Mouse (Mus musculus): ENCODE results near the gene Wdr91. TPM values are rescaled to one million over a fixed set of nuclear protein-coding genes. Genes with fewer than 3 reads are reported as not detected.

Gene Wdr91
- 10 to 100 TPM; 30.1 to 32.6 TPM for total RNA-seq (2021)

DNA sequence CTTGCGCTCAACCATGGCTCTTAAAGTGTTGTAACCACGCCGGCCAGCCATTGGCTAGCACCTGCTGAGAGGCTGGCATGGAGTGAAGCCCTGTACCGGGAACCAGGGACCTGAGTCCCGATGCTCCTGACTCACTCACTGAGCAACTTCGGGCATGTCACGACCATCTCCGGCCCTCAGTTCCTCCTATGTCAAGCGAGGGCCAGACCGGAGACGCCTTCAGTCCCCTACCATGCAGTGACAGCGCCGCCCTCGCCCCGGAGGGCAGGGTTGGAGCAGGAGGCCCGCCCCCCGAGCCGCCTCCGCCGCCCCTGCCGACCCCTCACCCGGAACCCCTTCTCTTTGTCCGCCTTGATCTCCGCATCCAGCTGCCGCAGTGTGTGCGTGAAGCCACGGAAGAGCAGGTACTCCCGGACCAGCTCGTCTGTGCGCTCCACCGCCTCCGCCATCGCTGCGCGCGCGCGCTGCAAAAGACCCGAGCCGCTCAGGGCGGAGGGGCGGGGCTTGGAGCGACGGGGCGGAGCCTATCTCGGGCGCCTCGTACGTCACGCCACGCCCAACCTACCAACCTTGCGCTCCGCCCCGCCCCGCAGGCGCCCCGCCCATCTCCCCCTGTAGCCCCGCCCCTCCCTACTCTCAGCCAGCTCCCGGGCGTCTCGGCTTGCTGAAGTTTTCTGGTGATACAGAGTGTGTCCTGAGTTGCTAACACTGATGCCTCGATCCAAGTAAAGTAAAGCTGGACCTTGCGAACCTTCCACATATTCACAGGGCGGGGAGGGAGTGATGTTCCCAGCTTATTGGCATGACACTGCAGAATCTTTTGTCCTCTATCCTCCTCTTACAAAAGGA is at the start of gene Wdr91:
Wdr91 (minus strand) TSS at position 506 of the 849 bp plus-strand sequence.
- intact Hi-C loops (cut with DNase I) = no loop called here
- DNase-seq (ENCODE audit: extremely low spot score in 1 of 2, low spot score in 2 of 2) = peak; percentile 88 to 94

DNA sequence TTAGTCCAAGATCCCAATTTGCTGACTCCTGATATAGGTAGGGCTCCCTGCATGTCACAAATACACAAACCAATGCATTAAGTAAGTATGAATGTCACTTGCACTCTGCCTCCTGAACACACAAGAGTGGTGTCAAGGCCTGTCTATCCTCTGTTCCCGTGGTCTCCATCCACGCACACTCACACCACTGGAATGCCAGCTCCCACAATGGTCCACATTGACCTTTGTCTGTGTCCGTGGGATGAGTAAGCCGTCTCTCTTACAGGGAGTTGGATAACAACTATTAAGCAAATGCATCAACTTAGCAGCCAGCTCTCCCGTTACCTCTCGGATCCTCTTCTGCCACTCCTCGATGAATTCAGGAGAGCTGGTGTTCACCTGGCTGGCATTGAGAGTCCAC is 48.5 kb upstream of the Wdr91 start:
- DNase-seq (ENCODE audit: extremely low spot score in 1 of 2, low spot score in 2 of 2) = no peak
- intact Hi-C loops (cut with DNase I) = no loop called here

DNA sequence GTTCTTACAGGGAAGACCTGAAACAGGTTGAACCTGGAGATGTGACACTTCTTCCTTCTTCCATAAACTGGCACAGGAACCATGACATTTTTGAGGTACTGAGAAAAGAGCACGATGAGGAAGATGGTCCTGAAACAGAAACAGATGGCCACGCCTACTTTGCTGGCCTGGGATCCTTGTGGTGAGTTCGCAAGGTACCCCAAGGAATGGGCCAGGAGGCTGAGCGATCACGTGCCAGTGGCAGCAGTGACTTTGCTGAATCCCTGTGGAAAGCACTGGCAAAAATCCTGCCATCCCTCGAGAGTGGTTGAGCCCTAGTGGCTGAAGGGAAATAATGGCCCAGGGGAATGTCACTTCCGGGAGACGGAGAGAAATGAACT is 45.2 kb upstream of the Wdr91 start:
- intact Hi-C loops (cut with DNase I) = no loop called here
- no peak for DNase-seq (ENCODE audit: extremely low spot score in 1 of 2, low spot score in 2 of 2)

DNA sequence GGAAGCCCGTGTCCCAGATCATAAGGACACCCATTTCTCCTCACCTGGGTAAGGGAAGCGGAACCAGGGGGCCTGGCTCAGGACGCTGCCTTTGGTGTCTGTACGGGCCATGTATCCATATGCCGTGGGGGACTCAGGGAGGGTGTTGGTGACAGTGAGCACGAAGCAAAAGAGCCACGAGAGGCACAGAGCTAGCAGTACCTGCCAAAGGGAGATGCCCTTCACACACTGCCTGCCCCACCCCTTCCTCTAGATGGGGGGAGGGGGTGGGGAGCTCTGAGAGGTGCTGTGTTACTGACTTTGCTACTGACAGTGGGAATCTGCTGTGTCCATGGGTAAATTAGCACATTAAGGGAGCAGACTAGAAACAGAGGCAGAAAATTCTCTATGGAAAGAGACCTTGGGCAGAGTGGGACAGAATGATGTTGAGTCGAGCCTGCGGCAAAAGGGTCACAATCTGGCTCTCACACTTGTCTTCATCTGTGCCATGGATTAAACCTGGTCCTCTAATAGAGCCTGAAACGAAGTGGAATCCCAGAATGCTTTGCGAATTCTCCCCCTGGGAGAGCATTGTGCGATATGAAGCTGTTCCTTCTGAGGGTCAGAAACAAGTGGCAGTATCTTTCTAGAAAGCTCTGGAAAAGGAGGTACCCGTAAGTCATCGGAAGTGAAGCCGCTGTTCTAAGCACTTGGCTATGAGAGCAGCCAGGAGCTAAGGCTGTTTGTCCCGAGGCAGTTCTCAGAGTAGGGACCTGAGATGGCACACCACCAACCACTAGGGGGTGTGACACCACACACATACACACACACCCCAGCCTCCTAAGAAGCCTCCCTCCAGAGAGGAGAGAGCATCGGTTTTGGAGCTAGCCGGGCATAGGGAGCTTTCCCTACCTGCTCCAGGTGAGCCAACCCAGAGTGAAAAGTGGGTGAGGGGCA is 44.5 kb upstream of the Wdr91 start:
- intact Hi-C loops (cut with DNase I) = no loop called here
- no peak for DNase-seq (ENCODE audit: extremely low spot score in 1 of 2, low spot score in 2 of 2)

DNA sequence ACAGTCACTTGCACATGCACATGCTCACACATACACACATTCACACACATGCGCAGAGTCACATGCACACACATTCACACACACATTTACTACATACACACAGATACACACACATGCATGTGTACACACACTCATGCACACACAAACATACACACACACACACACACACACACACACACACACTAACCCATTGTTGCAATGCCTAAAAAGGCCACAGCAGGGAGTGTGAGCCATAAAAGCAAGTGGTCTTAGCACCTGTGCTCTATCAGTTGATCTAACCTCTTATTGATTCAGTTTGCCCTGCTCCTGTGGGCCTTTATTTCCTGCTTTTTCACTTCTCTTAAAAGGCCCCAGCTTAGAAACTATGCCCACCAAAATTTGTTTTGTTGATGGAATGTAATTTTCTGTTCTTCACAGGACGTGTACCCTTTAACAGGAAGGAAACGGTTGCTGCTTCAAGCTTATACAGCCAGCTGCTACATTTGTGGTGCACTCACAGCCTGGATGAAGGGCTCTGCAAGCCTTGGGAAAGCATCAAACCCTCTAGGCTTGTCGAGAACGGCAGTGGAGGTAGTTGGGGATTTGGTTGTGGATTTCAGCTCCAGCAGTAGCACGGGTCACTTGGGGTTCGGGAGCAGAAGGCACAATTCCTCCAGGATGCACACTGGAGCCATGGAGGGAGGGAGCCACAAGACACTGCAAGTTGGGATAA is 41.4 kb upstream of the Wdr91 start:
- no peak for DNase-seq (ENCODE audit: extremely low spot score in 1 of 2, low spot score in 2 of 2)
- intact Hi-C loops (cut with DNase I) = no loop called here

DNA sequence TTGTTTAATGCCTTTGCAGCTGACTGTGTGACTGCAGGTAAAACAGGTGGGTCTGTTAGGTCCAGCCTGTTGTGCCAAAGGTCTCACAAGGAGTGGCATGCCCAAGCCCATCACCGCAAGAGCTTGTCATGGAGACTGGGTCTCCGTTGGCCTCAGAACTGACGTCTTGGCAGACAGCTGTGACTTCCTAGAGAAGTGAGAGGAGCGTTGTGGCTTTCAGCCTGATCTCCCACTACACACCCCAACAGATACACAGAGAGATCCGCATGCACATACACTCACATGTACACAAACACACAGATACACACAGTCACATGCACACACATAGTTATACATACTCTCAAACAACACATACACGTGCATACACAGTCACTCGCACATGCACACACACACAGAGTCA is 40.8 kb upstream of the Wdr91 start:
- intact Hi-C loops (cut with DNase I) = no loop called here
- no peak for DNase-seq (ENCODE audit: extremely low spot score in 1 of 2, low spot score in 2 of 2)

DNA sequence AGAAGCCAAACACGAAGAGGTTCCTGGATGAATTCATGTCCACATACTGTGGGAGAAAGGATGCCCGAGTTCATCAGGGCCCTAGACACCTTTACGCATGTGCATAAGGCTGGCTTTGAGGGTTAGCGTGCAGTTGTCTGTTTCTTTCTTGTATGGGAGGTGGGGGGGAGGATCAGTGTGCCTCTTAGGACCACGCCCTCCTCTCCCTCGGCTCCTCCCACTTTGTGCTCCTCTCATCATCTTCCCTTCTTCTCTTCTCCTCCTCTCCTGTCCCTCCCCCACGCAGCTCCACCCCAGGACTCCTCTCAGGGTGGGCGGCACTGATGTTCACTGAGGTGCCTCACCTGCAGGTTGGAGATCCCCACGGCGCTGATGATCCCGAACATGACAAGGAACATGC is 37.8 kb upstream of the Wdr91 start:
- intact Hi-C loops (cut with DNase I) = no loop called here
- DNase-seq (ENCODE audit: extremely low spot score in 1 of 2, low spot score in 2 of 2) = peak in 1 of 2 experiments; percentile 50

DNA sequence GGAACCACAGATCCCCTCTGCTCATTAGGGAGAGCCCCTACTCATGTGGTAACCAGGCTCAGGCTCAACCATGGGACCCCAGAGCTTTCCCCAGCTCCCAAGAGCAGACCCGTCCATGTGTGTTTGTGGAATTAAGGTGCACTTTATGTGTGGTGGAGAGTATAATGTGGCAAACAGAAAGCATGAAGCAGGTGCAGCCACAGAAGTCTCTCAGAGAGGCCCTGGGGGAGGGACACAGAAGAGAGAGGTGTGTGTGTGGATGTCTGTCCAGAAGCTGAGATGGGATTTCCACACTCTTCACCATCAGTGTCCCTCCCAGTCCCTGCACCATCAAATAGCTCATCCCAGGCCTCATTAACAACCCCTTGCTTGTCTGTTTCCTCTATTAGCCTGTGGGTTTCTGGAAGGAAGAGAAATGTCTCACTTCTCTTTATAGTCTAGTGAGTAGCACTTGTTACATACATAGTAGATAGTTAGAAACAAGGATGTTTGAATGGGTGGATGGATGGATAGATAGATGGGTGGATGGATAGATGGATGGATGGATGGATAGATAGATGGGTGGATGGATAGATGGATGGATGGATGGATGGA is 35.9 kb upstream of the Wdr91 start:
- intact Hi-C loops (cut with DNase I) = no loop called here
- no peak for DNase-seq (ENCODE audit: extremely low spot score in 1 of 2, low spot score in 2 of 2)

DNA sequence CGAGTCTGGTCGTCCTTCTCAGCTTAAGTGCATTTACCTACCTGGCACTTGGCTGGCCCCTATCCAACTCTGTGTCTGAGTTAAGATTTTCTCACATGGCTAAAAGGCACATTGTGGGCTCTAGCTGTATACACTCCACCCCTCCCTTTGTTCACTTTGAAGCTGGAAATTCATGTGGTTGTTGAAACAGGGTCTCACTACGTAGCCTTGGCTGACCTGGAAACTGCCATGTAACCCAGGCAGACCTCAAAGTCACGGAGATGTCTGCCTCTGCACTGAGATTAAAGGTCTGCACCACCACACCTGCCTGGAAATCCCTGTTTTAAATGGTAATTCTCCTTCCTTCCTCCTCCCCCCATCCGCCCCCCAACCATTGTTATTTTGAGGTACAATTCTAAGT is 32.8 kb upstream of the Wdr91 start:
- no peak for DNase-seq (ENCODE audit: extremely low spot score in 1 of 2, low spot score in 2 of 2)
- intact Hi-C loops (cut with DNase I) = no loop called here

DNA sequence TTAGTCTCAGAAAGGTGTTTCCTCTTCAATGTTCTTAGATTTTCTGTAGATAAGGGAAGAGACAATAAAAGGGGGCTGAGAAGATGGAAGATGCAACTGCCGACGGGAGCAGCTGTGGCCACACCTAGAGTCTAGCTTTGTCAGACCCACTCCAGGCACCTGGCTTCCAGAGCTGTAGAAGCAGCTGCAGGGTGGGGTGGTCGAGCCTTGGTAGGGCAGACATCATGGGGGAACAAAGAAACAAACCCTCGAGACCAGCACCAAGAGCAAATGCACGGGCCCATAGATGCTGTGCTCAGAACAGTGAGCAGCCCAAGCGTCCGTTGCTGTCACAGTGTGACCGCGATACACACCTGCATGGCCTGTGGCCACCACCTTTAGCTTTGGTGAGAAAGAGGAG is 31.8 kb upstream of the Wdr91 start:
- DNase-seq (ENCODE audit: extremely low spot score in 1 of 2, low spot score in 2 of 2) = no peak
- intact Hi-C loops (cut with DNase I) = no loop called here

DNA sequence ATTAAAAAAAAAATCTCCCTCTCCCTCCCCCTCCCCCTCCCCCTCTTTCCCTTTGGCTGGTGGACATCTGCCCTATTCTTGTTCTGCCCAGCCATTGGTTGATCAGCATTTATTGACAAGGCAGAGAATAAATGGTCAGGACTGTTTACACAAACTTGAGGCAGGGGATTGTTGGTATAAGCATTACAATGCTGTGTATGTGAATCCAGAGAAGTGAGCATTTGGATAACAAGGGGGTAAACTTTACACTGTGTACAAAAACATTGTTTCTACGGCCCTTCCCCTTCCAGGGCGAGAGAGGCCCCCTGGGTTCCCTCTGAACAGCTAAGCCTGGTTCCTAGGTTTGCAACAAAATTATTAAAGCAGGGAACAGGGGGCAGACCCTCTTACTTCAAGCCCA is 30.8 kb upstream of the Wdr91 start:
- intact Hi-C loops (cut with DNase I) = no loop called here
- DNase-seq (ENCODE audit: extremely low spot score in 1 of 2, low spot score in 2 of 2) = no peak

DNA sequence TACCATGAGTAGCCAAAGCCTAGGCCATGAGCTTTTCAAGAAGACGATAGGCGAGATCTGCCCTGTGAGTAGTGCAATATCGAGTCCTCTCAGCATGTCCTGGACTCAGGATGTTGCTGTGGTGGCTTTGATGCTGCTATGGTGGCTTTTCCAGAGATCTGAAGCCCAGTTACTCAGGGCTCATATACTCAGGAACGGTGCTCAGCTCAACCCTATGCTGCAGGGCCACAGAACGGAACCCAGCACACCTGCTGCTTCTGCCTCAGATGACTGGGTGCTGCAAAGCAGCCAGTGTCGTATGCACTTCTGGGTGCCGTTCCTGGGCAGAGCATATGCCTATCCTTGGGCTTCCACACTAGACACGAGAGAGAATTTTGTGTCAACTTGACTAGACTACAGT is 28.8 kb upstream of the Wdr91 start:
- DNase-seq (ENCODE audit: extremely low spot score in 1 of 2, low spot score in 2 of 2) = no peak
- intact Hi-C loops (cut with DNase I) = no loop called here

DNA sequence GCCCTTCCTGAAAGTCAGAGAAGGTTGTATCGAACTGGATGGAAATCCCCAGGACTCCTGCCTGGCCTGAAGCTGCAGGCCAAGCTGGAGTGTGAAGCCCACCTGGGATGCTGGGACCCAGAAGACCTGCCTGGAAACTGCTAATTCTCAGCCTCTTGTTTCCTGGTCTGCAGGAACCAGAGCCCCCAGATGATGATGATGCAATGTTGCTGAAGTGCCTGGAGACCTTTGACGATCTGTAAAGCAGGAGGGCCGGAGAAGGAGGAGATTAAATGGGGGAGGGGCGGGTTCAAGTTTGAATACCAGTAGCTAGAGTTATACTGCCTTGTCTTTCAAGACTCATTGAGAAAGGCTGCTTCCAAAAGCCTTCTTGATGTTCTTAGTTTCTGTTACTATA is 28.3 kb upstream of the Wdr91 start:
- intact Hi-C loops (cut with DNase I) = no loop called here
- no peak for DNase-seq (ENCODE audit: extremely low spot score in 1 of 2, low spot score in 2 of 2)

DNA sequence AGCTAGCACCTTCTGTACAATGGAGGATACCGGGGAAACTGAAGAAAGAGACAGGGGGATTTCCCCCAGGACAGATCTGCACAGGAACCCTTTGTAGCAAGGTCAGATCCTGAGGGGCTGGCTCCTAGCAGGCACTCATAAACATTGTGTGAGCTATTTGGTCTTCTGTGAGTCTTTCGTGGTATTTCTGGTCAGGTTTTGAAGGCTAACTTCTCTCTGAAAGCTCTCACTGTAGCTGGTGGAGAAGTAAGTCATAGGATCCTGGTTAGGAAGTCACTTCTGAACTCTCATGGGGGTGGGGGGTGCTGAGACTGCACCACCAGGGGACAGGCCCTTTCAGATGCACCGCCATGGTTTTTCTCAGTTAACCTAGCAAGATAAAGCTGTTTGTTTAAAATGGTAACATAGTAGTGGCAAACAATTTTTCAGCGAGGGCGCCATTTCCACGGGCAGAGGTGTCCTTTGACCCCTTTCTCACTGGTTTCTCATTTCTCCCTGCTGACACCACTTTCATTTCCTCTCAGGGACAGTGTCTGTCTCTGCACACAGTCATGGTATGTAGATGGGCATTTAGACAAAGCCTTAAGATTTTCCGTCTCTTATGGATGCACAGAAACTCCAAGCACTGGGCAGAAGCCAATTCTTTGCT is 27.7 kb upstream of the Wdr91 start:
- DNase-seq (ENCODE audit: extremely low spot score in 1 of 2, low spot score in 2 of 2) = no peak
- intact Hi-C loops (cut with DNase I) = no loop called here

DNA sequence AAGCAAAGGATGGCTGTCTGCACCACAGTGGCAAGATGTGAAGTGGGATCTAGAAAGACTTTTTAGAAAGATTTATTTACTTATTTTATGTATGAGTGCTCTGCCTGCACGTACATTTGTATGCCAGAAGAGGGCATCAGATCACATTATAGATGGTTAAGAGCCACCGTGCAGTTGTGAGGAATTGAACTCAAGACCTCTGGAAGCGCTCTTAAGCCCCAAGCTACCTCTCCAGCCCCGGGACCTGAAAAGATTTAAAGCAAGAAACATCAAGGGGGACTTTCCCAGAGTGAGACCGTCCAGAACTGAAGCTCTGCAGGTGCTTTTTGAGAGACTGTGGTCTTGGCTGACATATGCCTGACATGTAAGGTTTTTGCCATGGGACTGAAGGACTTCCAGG is 26.1 kb upstream of the Wdr91 start:
- intact Hi-C loops (cut with DNase I) = no loop called here
- DNase-seq (ENCODE audit: extremely low spot score in 1 of 2, low spot score in 2 of 2) = no peak

DNA sequence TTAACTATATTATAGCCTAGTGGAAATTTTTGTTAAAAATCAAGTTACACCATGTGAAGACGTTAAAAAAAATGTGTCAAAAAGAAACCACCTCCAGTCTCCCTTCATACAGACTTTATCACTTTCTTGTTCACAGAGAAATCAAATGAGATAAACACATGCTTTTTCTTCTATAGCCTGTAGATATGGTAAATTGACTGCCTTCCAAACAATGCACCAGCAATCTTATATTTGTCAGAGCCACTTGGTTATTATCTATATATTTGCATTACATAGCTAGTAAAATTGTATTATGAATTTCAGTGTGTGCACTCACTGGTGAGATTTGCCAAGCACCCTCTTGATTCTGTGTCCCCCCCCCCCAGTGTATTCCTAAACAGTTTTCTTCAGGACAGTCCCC is 22.0 kb upstream of the Wdr91 start:
- DNase-seq (ENCODE audit: extremely low spot score in 1 of 2, low spot score in 2 of 2) = no peak
- intact Hi-C loops (cut with DNase I) = no loop called here

DNA sequence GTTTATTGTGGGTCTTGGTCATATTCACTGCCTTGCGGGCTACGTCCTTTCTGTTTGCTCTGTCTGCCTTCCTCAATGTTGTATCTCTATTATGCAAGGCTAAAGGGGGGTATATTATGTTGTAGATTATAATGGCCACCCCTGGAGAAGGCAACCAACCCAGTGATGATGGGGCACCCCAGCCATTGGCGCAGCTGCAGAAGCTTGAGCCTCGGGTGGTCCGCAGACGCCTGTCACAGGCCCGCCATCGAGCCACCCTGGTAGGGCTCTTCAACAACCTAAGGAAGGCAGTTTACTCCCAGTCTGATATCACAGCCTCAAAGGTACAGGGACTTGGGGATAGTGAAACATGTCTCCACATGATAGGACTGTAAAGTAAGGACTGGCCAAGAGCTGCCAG is 16.9 kb upstream of the Wdr91 start:
- no peak for DNase-seq (ENCODE audit: extremely low spot score in 1 of 2, low spot score in 2 of 2)
- intact Hi-C loops (cut with DNase I) = no loop called here

DNA sequence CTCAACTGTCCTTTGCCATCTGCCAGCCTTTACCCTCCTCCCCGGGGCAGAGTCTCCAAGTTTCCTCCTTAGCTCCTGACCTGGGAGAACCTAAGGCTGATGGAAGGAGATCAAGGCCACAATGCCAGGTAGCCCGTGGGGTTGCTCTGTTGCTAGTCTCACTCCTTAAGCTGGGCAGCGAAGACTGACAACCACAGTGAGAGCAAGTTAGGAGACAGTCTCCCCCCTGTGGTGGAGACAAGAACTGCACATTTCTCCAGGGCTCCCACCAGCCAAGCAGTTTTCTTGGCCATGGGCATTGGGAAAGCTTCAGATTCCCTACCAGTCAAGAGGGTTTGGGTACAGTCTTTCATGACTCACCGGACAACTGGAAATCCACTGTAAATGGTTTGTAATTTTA is 16.5 kb upstream of the Wdr91 start:
- intact Hi-C loops (cut with DNase I) = no loop called here
- DNase-seq (ENCODE audit: extremely low spot score in 1 of 2, low spot score in 2 of 2) = peak; percentile 40 to 65

DNA sequence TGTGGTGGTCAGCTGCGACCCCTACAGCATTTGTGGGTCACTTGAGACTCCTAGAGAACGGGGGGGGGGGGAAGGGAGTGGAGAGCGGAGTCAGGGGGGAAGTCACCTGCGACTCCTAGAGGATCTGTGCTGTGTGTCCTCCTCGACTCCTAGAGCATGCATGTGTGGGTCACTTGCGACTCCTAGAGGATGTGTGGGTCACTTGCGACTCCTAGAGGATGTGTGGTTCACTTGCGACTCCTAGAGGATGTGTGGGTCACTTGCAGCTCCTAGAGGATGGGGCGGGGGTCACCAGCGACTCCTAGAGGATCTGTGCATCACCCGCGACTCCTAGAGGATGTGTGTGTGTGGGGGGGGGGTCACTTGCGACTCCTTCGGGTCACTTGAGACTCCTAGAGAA is 11.3 kb upstream of the Wdr91 start:
- intact Hi-C loops (cut with DNase I) = no loop called here
- peak in 1 of 2 experiments; percentile 65 for DNase-seq (ENCODE audit: extremely low spot score in 1 of 2, low spot score in 2 of 2)
